Mouse (Mus musculus): ENCODE measurements around the gene Tst.

DNA sequence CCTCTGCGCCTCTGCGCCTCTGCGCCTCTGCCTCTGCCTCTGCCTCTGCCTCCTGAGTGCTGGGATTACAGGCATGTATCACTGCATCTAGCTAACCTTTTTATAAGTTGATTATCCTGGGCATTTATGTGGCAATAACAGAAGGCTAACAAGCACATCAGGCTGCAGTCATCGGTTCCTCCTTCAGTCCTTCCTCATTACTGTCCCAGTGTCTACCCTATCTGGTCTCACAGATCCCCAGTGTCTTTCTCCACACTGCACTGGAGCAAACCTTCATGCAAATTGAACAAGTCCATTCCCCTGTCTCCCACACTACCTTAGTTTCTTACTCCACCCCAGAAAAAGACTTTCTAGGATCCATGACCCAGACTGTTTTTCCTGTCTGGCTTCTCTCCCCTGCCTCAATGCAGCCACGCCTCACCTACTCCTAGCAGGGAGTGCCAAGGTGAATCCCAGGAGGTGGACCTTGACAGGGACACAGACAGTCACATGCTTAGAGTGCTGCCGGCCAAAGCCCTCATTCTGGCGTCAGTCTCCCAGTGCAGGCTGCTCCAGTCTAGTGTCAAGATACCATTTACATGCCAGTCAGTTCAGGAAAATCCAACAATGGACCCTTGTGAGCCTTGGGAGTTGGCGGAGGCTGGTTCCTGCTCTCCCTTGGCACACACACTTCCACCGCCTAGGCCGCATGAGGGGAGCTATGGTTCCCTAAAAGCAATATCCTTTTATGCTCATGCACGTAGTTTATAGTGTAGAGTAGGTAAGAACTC, 22.1 kb downstream of the Tst start:
- TF ChIP-seq POLR2A (IDR thresholded peaks at IDR 0.05; ENCODE audit: borderline replicate concordance, low read depth, low read length): no peak
- TF ChIP-seq CTCF (IDR thresholded peaks at IDR 0.05; ENCODE audit: low read depth, low read length): no peak
